Mouse (Mus musculus): ENCODE measurements around the gene Bcl6.

DNA sequence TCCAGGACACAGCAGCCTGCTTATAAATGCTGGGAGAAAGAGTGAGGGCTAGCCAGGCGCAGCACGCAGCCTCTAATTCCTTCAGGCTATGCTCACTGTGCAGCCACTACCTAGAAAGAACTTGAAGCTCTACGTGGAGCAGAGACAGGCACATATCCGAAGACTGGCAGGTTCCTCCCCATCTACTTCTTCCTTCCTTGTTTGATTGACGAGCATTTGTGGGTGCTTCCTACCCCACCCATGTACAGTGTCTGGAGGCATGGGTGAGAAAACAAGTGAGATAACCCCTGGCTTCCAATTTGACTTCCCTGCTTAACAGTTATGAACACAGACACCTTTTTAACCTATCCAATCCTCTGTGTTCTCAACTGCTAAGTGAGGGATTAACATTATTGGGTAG lies 28.1 kb upstream of the Bcl6 start:
- TF ChIP-seq CTCF (IDR thresholded peaks at IDR 0.05; ENCODE audit: low read depth, low read length) (no peak), POLR2A (IDR thresholded peaks at IDR 0.05; ENCODE audit: insufficient read depth, low read length) (no peak), EP300 (IDR thresholded peaks at IDR 0.05; ENCODE audit: insufficient read depth, low read depth, low read length) (no peak)
